Mouse (Mus musculus): ENCODE data around the gene Phf5a. TPM values are rescaled to one million over a fixed set of nuclear protein-coding genes. Genes with fewer than 3 reads are reported as not detected.

Phf5a gene
- polyA plus RNA-seq, 1 experiment, result 172 TPM

DNA sequence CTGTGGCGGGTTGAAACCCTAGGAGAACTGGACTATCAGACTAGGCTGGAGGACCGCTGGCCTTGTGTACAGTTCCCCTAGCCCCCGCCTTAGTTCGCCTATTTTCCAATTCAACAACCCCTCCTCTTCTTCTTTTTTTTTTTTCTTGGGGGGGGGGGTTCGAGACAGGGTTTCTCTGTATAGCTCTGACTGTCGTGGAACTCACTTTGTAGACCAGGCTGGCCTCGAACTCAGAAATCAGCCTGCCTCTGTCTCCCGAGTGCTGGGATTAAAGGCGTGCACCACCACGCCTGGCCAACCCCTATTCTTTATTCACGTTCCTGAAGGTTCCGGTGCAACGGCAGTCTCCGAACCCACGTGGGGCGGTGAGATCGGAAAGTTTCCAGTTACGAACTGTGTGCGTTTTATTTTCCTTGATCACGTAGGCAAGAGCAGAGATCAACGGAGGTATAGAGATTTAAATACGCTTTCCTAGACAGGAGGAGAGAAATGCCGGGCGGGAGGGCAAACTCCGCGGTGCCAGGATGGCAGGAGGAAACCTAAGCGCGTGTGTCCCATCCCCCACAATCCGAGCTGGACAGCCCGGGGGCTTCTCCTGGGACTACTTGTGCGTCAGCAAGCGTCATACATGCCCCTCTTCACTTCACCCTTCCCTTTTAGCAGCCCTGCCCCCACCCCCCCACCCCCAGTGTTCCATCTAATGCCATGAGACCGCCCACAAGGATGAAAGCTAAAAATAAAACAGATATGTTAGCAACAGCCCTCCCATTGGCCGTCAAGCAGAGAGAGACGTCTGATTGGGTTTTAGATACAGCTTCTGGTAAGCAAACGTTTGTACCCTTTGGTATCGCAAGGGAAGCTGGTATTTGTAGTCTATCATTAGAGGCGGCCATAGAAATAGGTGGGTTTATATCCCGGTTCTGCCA, 12.1 kb downstream of the Phf5a start:
- Histone ChIP-seq H3K4me1 (ENCODE audit: control insufficient read depth, insufficient read depth, low read length) (no peaks in the 10 kb centered on the region), H3K27me3 (ENCODE audit: control insufficient read depth, insufficient read depth, low read length, poor library complexity, severe bottlenecking) (no peaks in the 10 kb centered on the region), H3K4me3 (ENCODE audit: low read depth, low read length) (peak overlapping the region; percentile 76), H3K9me3 (replicated peaks; ENCODE audit: control insufficient read depth, insufficient read depth, low read length, poor library complexity, severe bottlenecking) (no peaks in the 10 kb centered on the region), H3K36me3 (ENCODE audit: control insufficient read depth, insufficient read depth, low read length, poor library complexity, severe bottlenecking) (0 out of 2 replicates have a peak, but pooled peaks cover 3% of the 10 kb centered on the region), H3K9ac (ENCODE audit: low read depth, poor library complexity, severe bottlenecking) (peak overlapping the region; percentile 67), H3K27ac (ENCODE audit: insufficient read depth, low read length) (peak overlapping the region; percentile 85)
- TF ChIP-seq POLR2A (IDR thresholded peaks at IDR 0.05; ENCODE audit: insufficient read depth, low read length) (no peak), CTCF (IDR thresholded peaks at IDR 0.05; ENCODE audit: low read depth, low read length) (no peak), EP300 (IDR thresholded peaks at IDR 0.05; ENCODE audit: insufficient read depth, low read depth, low read length) (no peak)

- Histone ChIP-seq H3K36me3 (ENCODE audit: control insufficient read depth, insufficient read depth, low read length, poor library complexity, severe bottlenecking) (no peaks in the 10 kb centered on the region), H3K4me1 (ENCODE audit: control insufficient read depth, insufficient read depth, low read length) (no peaks in the 10 kb centered on the region), H3K27ac (ENCODE audit: insufficient read depth, low read length) (peak within 1 kb of the TSS; percentile 85)
Measured at GRCm38 (mm10) chr15:81858517-81859329, 13.0 kb downstream of the Phf5a start, which contains the start of gene Tob2. TSS of gene Tob2 (minus strand) at chr15:81858796.

GRCm38 (mm10) chr15:81858138-81858516, 13.6 kb downstream of the Phf5a start:
- no peak for TF ChIP-seq CTCF (IDR thresholded peaks at IDR 0.05; ENCODE audit: low read depth, low read length)
- peak; percentile 87 for TF ChIP-seq EP300 (IDR thresholded peaks at IDR 0.05; ENCODE audit: insufficient read depth, low read depth, low read length)
- TF ChIP-seq POLR2A (IDR thresholded peaks at IDR 0.05; ENCODE audit: insufficient read depth, low read length), result peak; percentile 99
- Histone ChIP-seq H3K9ac (ENCODE audit: low read depth, poor library complexity, severe bottlenecking) (peak overlapping the region; percentile 67), H3K4me1 (ENCODE audit: control insufficient read depth, insufficient read depth, low read length) (no peaks in the 10 kb centered on the region), H3K9me3 (replicated peaks; ENCODE audit: control insufficient read depth, insufficient read depth, low read length, poor library complexity, severe bottlenecking) (no peaks in the 10 kb centered on the region), H3K27ac (ENCODE audit: insufficient read depth, low read length) (peak overlapping the region; percentile 32; the same call in 1 of the 2 replicates), H3K4me3 (ENCODE audit: low read depth, low read length) (peak overlapping the region; percentile 76), H3K27me3 (ENCODE audit: control insufficient read depth, insufficient read depth, low read length, poor library complexity, severe bottlenecking) (no peaks in the 10 kb centered on the region), H3K36me3 (ENCODE audit: control insufficient read depth, insufficient read depth, low read length, poor library complexity, severe bottlenecking) (no peaks in the 10 kb centered on the region)

More at GRCm38 (mm10) chr15:81858517-81859329, 13.0 kb downstream of the Phf5a start, which contains the start of gene Tob2:
- no peaks in the 10 kb centered on the region for H3K27me3 ChIP-seq (ENCODE audit: control insufficient read depth, insufficient read depth, low read length, poor library complexity, severe bottlenecking)
- H3K4me3 ChIP-seq (ENCODE audit: low read depth, low read length), result peak within 1 kb of the TSS; percentile 76
- TF ChIP-seq CTCF (IDR thresholded peaks at IDR 0.05; ENCODE audit: low read depth, low read length), result no peak
- no peak for TF ChIP-seq POLR2A (IDR thresholded peaks at IDR 0.05; ENCODE audit: insufficient read depth, low read length)
- TF ChIP-seq EP300 (IDR thresholded peaks at IDR 0.05; ENCODE audit: insufficient read depth, low read depth, low read length), result no peak
- no peaks in the 10 kb centered on the region for H3K9me3 ChIP-seq (replicated peaks; ENCODE audit: control insufficient read depth, insufficient read depth, low read length, poor library complexity, severe bottlenecking)
- H3K9ac ChIP-seq (ENCODE audit: low read depth, poor library complexity, severe bottlenecking), result peak within 1 kb of the TSS; percentile 67

DNA sequence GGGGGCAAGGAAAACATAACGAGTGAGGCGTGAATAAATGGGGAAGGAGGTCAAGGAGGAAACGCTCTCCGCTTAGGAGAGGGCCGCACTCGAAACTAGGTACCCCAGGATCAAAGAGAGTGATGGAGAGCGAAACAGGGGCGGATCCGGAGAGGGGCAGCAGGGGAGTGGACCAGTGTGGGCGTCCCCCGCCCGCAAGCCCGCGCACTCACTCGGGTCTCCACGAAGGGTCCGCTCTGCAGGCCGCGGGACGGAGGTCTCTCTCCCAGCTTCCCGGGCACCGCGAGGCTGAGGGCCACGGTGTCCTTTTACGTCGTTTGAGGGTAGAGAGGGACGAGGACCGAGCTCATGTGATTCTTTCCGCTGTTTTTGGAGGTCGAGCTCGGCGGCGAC, 14.0 kb downstream of the Phf5a start:
- Histone ChIP-seq H3K9me3 (replicated peaks; ENCODE audit: control insufficient read depth, insufficient read depth, low read length, poor library complexity, severe bottlenecking) (no peaks in the 10 kb centered on the region), H3K4me1 (ENCODE audit: control insufficient read depth, insufficient read depth, low read length) (no peaks in the 10 kb centered on the region), H3K27me3 (ENCODE audit: control insufficient read depth, insufficient read depth, low read length, poor library complexity, severe bottlenecking) (no peaks in the 10 kb centered on the region), H3K27ac (ENCODE audit: insufficient read depth, low read length) (no peak overlapping the region), H3K36me3 (ENCODE audit: control insufficient read depth, insufficient read depth, low read length, poor library complexity, severe bottlenecking) (no peaks in the 10 kb centered on the region), H3K4me3 (ENCODE audit: low read depth, low read length) (peak overlapping the region; percentile 76), H3K9ac (ENCODE audit: low read depth, poor library complexity, severe bottlenecking) (peak overlapping the region; percentile 67)
- TF ChIP-seq EP300 (IDR thresholded peaks at IDR 0.05; ENCODE audit: insufficient read depth, low read depth, low read length) (no peak), CTCF (IDR thresholded peaks at IDR 0.05; ENCODE audit: low read depth, low read length) (no peak), POLR2A (IDR thresholded peaks at IDR 0.05; ENCODE audit: insufficient read depth, low read length) (no peak)

GRCm38 (mm10) chr15:81856938-81857723, 14.6 kb downstream of the Phf5a start:
- H3K4me1 ChIP-seq (ENCODE audit: control insufficient read depth, insufficient read depth, low read length), result no peaks in the 10 kb centered on the region
- H3K27ac ChIP-seq (ENCODE audit: insufficient read depth, low read length), result no peak overlapping the region
- H3K27me3 ChIP-seq (ENCODE audit: control insufficient read depth, insufficient read depth, low read length, poor library complexity, severe bottlenecking), result no peaks in the 10 kb centered on the region
- H3K9me3 ChIP-seq (replicated peaks; ENCODE audit: control insufficient read depth, insufficient read depth, low read length, poor library complexity, severe bottlenecking), result no peaks in the 10 kb centered on the region
- H3K36me3 ChIP-seq (ENCODE audit: control insufficient read depth, insufficient read depth, low read length, poor library complexity, severe bottlenecking), result no peaks in the 10 kb centered on the region
- peak overlapping the region; percentile 76 for H3K4me3 ChIP-seq (ENCODE audit: low read depth, low read length)
- peak overlapping the region; percentile 67 for H3K9ac ChIP-seq (ENCODE audit: low read depth, poor library complexity, severe bottlenecking)
- no peak for TF ChIP-seq POLR2A (IDR thresholded peaks at IDR 0.05; ENCODE audit: insufficient read depth, low read length)
- no peak for TF ChIP-seq EP300 (IDR thresholded peaks at IDR 0.05; ENCODE audit: insufficient read depth, low read depth, low read length)
- TF ChIP-seq CTCF (IDR thresholded peaks at IDR 0.05; ENCODE audit: low read depth, low read length), result no peak
